Mouse (Mus musculus): ENCODE results near the gene Prepl. TPM values are rescaled to one million over a fixed set of nuclear protein-coding genes. Genes with fewer than 3 reads are reported as not detected.

The Prepl gene
- polyA plus RNA-seq, 1 experiment = 17.1 TPM

DNA sequence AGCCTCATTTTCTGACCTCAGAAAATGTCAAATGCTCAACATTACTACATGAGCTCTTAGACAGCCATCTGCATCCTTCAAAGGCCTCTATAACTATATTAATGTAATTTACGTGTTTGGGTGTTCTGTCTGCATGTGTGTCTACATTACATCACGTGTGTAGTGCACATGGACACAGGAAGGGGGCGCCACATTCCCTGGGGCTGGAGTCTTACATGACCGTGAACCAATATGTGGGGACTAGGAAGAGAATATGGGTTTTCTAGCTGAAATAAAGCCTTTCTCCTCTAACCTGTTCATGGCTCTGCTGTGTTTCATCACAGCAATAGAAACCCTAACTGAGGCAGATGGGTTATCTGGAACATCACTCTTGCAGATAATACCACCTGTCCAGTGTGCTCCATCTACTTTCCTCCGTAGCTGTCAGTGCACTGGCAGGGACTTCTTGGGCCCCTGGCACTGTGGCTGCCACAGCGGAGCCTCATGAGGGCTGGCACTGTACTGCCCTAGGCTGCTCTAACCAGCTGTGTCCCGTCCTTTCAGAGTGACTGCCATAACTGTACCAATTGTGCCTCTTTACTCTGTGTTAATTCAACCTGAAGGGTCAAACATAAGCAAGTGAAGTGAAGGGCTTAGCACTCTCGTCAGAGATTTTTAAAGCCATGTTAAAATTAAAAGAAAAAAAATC lies 18.8 kb downstream of the Prepl start:
- no peaks in the 10 kb centered on the region for H3K79me3 ChIP-seq (ENCODE audit: low read depth)
- H3ac ChIP-seq (ENCODE audit: control insufficient read depth, insufficient read length, low read depth) = no peak overlapping the region
- TF ChIP-seq FOSL1 (IDR thresholded peaks at IDR 0.05; ENCODE audit: insufficient read depth, low read length, poor library complexity, severe bottlenecking) (no peak), MYOD1 (IDR thresholded peaks at IDR 0.05; ENCODE audit: control insufficient read depth, insufficient read length, low read depth) (no peak), CTCF (IDR thresholded peaks at IDR 0.05; ENCODE audit: control insufficient read depth, insufficient read depth, insufficient read length) (no peak), USF1 (IDR thresholded peaks at IDR 0.05; ENCODE audit: low read depth) (no peak), MYOG (IDR thresholded peaks at IDR 0.05; ENCODE audit: control insufficient read depth, extremely low read depth, insufficient read length) (no peak), MAX (IDR thresholded peaks at IDR 0.05) (no peak), CEBPB (IDR thresholded peaks at IDR 0.05; ENCODE audit: low read depth) (no peak)
- H3K4me3 ChIP-seq (ENCODE audit: insufficient read depth, poor library complexity, severe bottlenecking) = no peak overlapping the region
- no peaks in the 10 kb centered on the region for H3K27me3 ChIP-seq (ENCODE audit: control insufficient read depth, insufficient read depth, insufficient read length)
- H3K79me2 ChIP-seq (ENCODE audit: control insufficient read depth, insufficient read depth) = no peaks in the 10 kb centered on the region
- peaks cover 43% of the 10 kb centered on the region for H3K36me3 ChIP-seq (ENCODE audit: control insufficient read depth, insufficient read depth)

- Histone ChIP-seq H3K4me3 (ENCODE audit: insufficient read depth, poor library complexity, severe bottlenecking) (no peak overlapping the region), H3K79me2 (ENCODE audit: control insufficient read depth, insufficient read depth) (no peaks in the 10 kb centered on the region), H3K27me3 (ENCODE audit: control insufficient read depth, insufficient read depth, insufficient read length) (no peaks in the 10 kb centered on the region), H3K79me3 (ENCODE audit: low read depth) (no peaks in the 10 kb centered on the region), H3K36me3 (ENCODE audit: control insufficient read depth, insufficient read depth) (peaks cover 38% of the 10 kb centered on the region), H3ac (ENCODE audit: control insufficient read depth, insufficient read length, low read depth) (no peak overlapping the region)
- no peak for TF ChIP-seq FOSL1 (IDR thresholded peaks at IDR 0.05; ENCODE audit: insufficient read depth, low read length, poor library complexity, severe bottlenecking)
- no peak for TF ChIP-seq CTCF (IDR thresholded peaks at IDR 0.05; ENCODE audit: control insufficient read depth, insufficient read depth, insufficient read length)
- TF ChIP-seq USF1 (IDR thresholded peaks at IDR 0.05; ENCODE audit: low read depth) = no peak
Measured at GRCm38 (mm10) chr17:85070658-85071057, 19.4 kb downstream of the Prepl start.

DNA sequence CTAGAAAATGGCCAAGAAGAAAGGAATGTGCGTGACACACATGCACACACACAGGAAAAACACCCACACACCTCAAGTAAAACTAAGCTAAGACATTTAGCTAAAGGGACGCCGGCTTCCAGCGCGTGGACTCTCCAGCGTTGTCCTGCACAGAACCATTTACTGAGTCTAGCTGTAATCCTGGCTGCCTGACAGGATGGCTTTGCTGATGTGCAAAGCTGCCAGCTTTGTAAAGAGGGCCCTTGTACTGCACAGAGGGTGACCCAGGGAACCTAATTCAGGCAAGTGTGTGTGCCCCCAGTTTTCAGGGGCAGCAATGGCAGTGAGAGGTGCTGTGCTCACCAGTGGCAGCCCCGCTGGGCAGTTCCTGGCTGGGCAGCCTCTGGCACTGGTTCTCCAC lies 22.7 kb downstream of the Prepl start:
- Histone ChIP-seq H3ac (ENCODE audit: control insufficient read depth, insufficient read length, low read depth) (no peak overlapping the region), H3K27me3 (ENCODE audit: control insufficient read depth, insufficient read depth, insufficient read length) (no peaks in the 10 kb centered on the region), H3K79me3 (ENCODE audit: low read depth) (no peaks in the 10 kb centered on the region), H3K79me2 (ENCODE audit: control insufficient read depth, insufficient read depth) (no peaks in the 10 kb centered on the region), H3K36me3 (ENCODE audit: control insufficient read depth, insufficient read depth) (peaks cover 48% of the 10 kb centered on the region), H3K4me3 (ENCODE audit: insufficient read depth, poor library complexity, severe bottlenecking) (no peak overlapping the region)
- TF ChIP-seq USF1 (IDR thresholded peaks at IDR 0.05; ENCODE audit: low read depth) (no peak), CEBPB (IDR thresholded peaks at IDR 0.05; ENCODE audit: low read depth) (no peak), MYOD1 (IDR thresholded peaks at IDR 0.05; ENCODE audit: control insufficient read depth, insufficient read length, low read depth) (no peak), MYOG (IDR thresholded peaks at IDR 0.05; ENCODE audit: control insufficient read depth, extremely low read depth, insufficient read length) (no peak), MAX (IDR thresholded peaks at IDR 0.05) (no peak), CTCF (IDR thresholded peaks at IDR 0.05; ENCODE audit: control insufficient read depth, insufficient read depth, insufficient read length) (no peak), FOSL1 (IDR thresholded peaks at IDR 0.05; ENCODE audit: insufficient read depth, low read length, poor library complexity, severe bottlenecking) (no peak)

GRCm38 (mm10) chr17:85063560-85063959 lies 26.5 kb downstream of the Prepl start:
- no peak overlapping the region for H3ac ChIP-seq (ENCODE audit: control insufficient read depth, insufficient read length, low read depth)
- no peaks in the 10 kb centered on the region for H3K79me3 ChIP-seq (ENCODE audit: low read depth)
- no peak overlapping the region for H3K4me3 ChIP-seq (ENCODE audit: insufficient read depth, poor library complexity, severe bottlenecking)
- H3K36me3 ChIP-seq (ENCODE audit: control insufficient read depth, insufficient read depth) = peaks cover 26% of the 10 kb centered on the region
- TF ChIP-seq CTCF (IDR thresholded peaks at IDR 0.05; ENCODE audit: control insufficient read depth, insufficient read depth, insufficient read length) (no peak), MYOG (IDR thresholded peaks at IDR 0.05; ENCODE audit: control insufficient read depth, extremely low read depth, insufficient read length) (no peak), CEBPB (IDR thresholded peaks at IDR 0.05; ENCODE audit: low read depth) (no peak), MAX (IDR thresholded peaks at IDR 0.05) (no peak), MYOD1 (IDR thresholded peaks at IDR 0.05; ENCODE audit: control insufficient read depth, insufficient read length, low read depth) (no peak), USF1 (IDR thresholded peaks at IDR 0.05; ENCODE audit: low read depth) (no peak), FOSL1 (IDR thresholded peaks at IDR 0.05; ENCODE audit: insufficient read depth, low read length, poor library complexity, severe bottlenecking) (no peak)
- no peaks in the 10 kb centered on the region for H3K27me3 ChIP-seq (ENCODE audit: control insufficient read depth, insufficient read depth, insufficient read length)
- H3K79me2 ChIP-seq (ENCODE audit: control insufficient read depth, insufficient read depth) = no peaks in the 10 kb centered on the region

- Histone ChIP-seq H3K79me3 (ENCODE audit: low read depth) (no peaks in the 10 kb centered on the region), H3K79me2 (ENCODE audit: control insufficient read depth, insufficient read depth) (no peaks in the 10 kb centered on the region)
Measured at GRCm38 (mm10) chr17:85059136-85059535, 30.9 kb downstream of the Prepl start.

More at GRCm38 (mm10) chr17:85059136-85059535, 30.9 kb downstream of the Prepl start:
- Histone ChIP-seq H3ac (ENCODE audit: control insufficient read depth, insufficient read length, low read depth) (no peak overlapping the region), H3K36me3 (ENCODE audit: control insufficient read depth, insufficient read depth) (peaks cover 5% of the 10 kb centered on the region), H3K4me3 (ENCODE audit: insufficient read depth, poor library complexity, severe bottlenecking) (no peak overlapping the region), H3K27me3 (ENCODE audit: control insufficient read depth, insufficient read depth, insufficient read length) (no peaks in the 10 kb centered on the region)
- no peak for TF ChIP-seq CEBPB (IDR thresholded peaks at IDR 0.05; ENCODE audit: low read depth)
- TF ChIP-seq USF1 (IDR thresholded peaks at IDR 0.05; ENCODE audit: low read depth) = no peak
- TF ChIP-seq FOSL1 (IDR thresholded peaks at IDR 0.05; ENCODE audit: insufficient read depth, low read length, poor library complexity, severe bottlenecking) = no peak
- TF ChIP-seq CTCF (IDR thresholded peaks at IDR 0.05; ENCODE audit: control insufficient read depth, insufficient read depth, insufficient read length) = no peak
- no peak for TF ChIP-seq MAX (IDR thresholded peaks at IDR 0.05)
- no peak for TF ChIP-seq MYOD1 (IDR thresholded peaks at IDR 0.05; ENCODE audit: control insufficient read depth, insufficient read length, low read depth)
- no peak for TF ChIP-seq MYOG (IDR thresholded peaks at IDR 0.05; ENCODE audit: control insufficient read depth, extremely low read depth, insufficient read length)

All from C2C12 (cell line).